Mouse (Mus musculus) cortical plate, adult 2 months (tissue): Measurements from ENCODE around the gene Eef1a1.

Experiments used
- CTCF ChIP-seq: fragments of 200-500 bp; IDR thresholded peaks from 2 replicates; pipeline ENCODE4 v1.5.1; 2011; ENCODE audit warnings: mild to moderate bottlenecking, control low read depth, low read length; ENCODE audit not compliant: insufficient read depth; ENCODE audit errors: extremely low read depth
- POLR2A ChIP-seq: fragments of 200-500 bp; IDR thresholded peaks from 2 replicates; pipeline ENCODE4 v1.6.1; 2011; ENCODE audit warnings: mild to moderate bottlenecking, low read length, control low read depth; ENCODE audit not compliant: insufficient read depth; ENCODE audit errors: extremely low read depth

- TF ChIP-seq POLR2A (peak; percentile 100), CTCF (no peak)
Measured at GRCm38 (mm10) chr9:78481423-78482331, 7.3 kb downstream of the Eef1a1 start.
